Mouse (Mus musculus) kidney, adult 2 months (tissue): Measurements from ENCODE around the gene Retreg3.

Source experiments
- CTCF ChIP-seq: fragments of 200-500 bp; conservative IDR thresholded peaks from 2 replicates; pipeline ENCODE4 v1.5.1; 2011; ENCODE audit warnings: low read depth, mild to moderate bottlenecking, control low read depth, low read length, moderate library complexity, mixed read lengths; ENCODE audit not compliant: insufficient read depth, insufficient read length
- POLR2A ChIP-seq: fragments of 200-500 bp; IDR thresholded peaks from one replicate; pipeline ENCODE4 v1.6.1; 2011; ENCODE audit warnings: low read depth, low read length, control low read depth

- TF ChIP-seq CTCF (no peak), POLR2A (no peak)
Measured at GRCm38 (mm10) chr11:101162772-101163171, 43.1 kb upstream of the Retreg3 start.
